Mouse (Mus musculus) NIH3T3 (cell line): ENCODE results near the gene Ero1l.

Experiments used
- DNase-seq: peaks from one replicate; pipeline ENCODE4 v3.0.0-alpha.2; 2012; ENCODE audit warnings: low read depth

Gene Ero1l

DNA sequence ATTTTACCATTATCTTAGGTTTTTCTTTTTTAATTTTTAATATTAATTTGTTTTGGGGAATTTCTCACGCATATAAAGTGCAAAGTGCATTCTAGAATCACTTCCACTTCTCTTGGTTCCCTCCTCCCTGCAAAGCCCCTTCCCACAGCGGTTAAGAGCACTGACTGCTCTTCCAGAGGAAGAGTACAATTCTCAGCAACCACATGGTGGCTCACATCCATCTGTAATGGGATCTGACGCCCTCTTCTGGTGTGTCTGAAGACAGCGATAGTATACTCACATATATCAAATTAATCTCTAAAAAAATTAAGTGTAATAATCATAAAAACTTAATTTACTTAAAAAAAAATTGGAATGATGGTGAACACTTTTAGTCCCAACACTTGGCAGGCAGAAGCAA lies 14.2 kb downstream of the Ero1l start:
- DNase-seq, result no peak

DNA sequence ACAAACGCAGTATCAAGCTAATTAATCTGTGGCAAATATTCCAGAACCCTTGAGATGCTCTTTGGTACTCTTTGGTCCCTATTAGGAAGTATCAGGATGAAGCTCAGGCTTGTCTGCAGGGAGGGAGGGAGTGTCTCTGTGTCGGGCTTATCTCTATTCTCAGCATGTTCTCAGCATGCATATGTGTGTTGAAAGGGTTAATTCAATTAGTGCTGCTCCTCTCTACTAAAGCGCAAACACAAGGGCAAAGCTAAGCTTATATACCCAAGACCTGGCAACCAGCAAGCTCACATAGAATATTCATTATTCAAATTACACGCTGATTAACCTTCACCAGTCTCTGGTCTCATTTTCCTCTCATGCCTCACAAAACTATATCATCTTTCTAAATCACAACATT lies 14.6 kb downstream of the Ero1l start:
- DNase-seq, result no peak

GRCm38 (mm10) chr14:45291608-45292007 lies 27.0 kb downstream of the Ero1l start:
- DNase-seq, result no peak

DNA sequence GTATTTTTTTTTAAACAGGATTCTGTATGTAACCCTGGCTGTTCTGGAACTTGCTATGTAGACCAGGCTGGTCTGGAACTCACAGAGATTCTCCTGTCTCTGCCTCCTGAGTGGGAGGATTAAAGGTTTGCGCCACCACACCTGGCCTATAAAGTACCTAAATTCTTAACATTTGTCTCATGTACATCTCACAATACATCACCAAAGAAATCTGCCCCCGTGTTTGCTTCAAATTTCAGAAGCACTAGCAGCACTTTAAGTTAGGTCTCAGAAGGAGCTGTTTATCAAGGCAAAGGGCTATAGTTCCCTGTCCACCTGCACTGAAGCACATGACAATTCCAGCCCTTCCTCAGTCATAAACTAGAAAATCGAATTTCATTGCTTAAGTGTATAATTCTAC lies 36.5 kb downstream of the Ero1l start:
- no peak for DNase-seq

GRCm38 (mm10) chr14:45275816-45276215 lies 42.8 kb downstream of the Ero1l start:
- no peak for DNase-seq

DNA sequence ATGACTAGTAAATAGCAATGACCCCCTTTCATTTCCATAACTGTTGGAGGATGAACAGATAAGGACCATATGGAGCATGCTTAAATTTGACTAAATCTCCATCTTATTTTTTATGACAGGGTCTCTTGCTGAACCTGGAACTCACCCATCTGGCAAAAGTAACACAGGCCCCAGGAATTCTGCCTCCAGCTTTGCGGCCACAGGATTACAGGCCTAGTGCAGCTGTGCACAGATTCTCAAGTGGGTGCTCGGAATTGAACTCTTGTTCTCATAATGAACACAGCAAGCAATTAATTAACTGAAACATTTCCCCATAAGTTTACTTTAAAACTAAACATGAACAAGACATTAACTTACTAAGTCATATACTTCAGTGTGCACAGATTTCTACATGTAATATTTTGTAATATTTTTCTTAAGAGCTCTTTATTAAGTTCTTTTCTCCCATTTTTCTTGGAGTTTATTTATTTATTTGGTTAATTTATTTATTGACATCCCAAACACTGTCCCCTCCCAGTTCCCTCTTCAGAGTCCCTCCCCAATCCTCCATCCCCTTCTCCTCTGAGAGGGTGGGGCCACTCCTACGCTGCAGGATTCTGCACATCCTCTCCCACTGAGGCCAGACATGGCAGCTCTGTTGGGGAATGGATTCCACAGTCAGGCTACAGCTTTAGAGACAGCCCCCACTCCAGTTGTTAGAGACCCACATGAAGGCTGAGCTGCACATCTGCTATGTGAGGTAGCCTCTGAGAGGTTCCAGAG lies 54.6 kb downstream of the Ero1l start:
- DNase-seq, result no peak

GRCm38 (mm10) chr14:45251548-45252076 lies 67.0 kb downstream of the Ero1l start:
- no peak for DNase-seq

DNA sequence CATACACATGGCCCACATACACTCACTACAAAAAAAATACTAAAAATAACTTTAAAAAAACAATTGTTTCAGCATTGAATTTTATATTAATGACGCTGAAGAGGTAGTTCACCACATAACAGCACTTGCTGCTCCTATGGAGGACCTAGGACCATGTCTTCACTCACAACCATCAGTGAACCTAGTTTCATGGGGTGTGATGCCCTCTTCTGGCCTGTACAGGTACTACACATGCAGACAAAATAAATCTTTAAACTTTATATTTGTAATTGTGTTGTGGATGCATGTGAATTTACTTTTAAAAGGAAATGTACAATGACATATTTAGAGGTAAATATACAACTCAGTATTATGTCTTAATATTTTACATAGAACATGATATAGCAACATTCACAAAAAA lies 77.0 kb downstream of the Ero1l start:
- DNase-seq, result peak; percentile 5

- DNase-seq, result no peak
These were observed 79.5 kb downstream of the Ero1l start for GRCm38 (mm10) chr14:45239042-45239441.
